Mouse (Mus musculus) forebrain, embryonic 11.5 days (tissue): ENCODE results near the gene Lars2. TPM values are rescaled to one million over a fixed set of nuclear protein-coding genes. Genes with fewer than 3 reads are reported as not detected.
A peak's percentile ranks its signal among the peaks of the same experiment; 100 is the strongest.
"Not testable (repeated sequence)": the region's sequence is repeated elsewhere in the genome, so short reads cannot be mapped to it uniquely, and the experiment has no call there.

Source experiments
- ATAC-seq: fragments of 200-750 bp; cut with Nextera tagmentation; replicated peaks from 2 replicates; pipeline ENCODE4 v1.8.0; 2017; ENCODE audit warnings: moderate TSS enrichment; ENCODE audit not compliant: low FRiP score
- DNase-seq: peaks from one replicate; pipeline ENCODE4 v3.0.0-alpha.2; 2017; ENCODE audit warnings: low spot score
- H3K27ac ChIP-seq: fragments of 300-500 bp; sonication (generic); 2 replicates; pipeline ENCODE4 v1.5.1; 2014; ENCODE audit warnings: low read depth, low read length
- H3K27me3 ChIP-seq: fragments of 300-500 bp; sonication (generic); 2 replicates; pipeline ENCODE4 v1.6.1; 2014; ENCODE audit warnings: mild to moderate bottlenecking, low read length, mixed read lengths; ENCODE audit not compliant: control insufficient read depth, insufficient read depth
- H3K36me3 ChIP-seq: fragments of 300-500 bp; sonication (generic); 2 replicates; pipeline ENCODE4 v1.6.1; 2014; ENCODE audit warnings: mild to moderate bottlenecking, low read length, moderate library complexity, mixed read lengths; ENCODE audit not compliant: control insufficient read depth, insufficient read depth
- H3K4me1 ChIP-seq: fragments of 300-500 bp; sonication (generic); replicated peaks from 2 replicates; pipeline ENCODE4 v1.6.1; 2014; ENCODE audit warnings: low read length, mixed read lengths; ENCODE audit not compliant: control insufficient read depth, insufficient read depth
- H3K4me2 ChIP-seq: fragments of 300-500 bp; sonication (generic); 2 replicates; pipeline ENCODE4 v1.6.1; 2014; ENCODE audit warnings: low read depth, mild to moderate bottlenecking, low read length, moderate library complexity, mixed read lengths; ENCODE audit not compliant: severe bottlenecking
- H3K4me3 ChIP-seq: fragments of 300-500 bp; sonication (generic); 2 replicates; pipeline ENCODE4 v1.5.1; 2014; ENCODE audit warnings: low read depth, low read length
- H3K9ac ChIP-seq: fragments of 300-500 bp; sonication (generic); 2 replicates; pipeline ENCODE4 v1.6.1; 2014; ENCODE audit warnings: low read length
- H3K9me3 ChIP-seq: fragments of 300-500 bp; sonication (generic); 2 replicates; pipeline ENCODE4 v1.6.1; 2016; ENCODE audit warnings: low read length, mixed read lengths; ENCODE audit not compliant: control insufficient read depth
- WGBS: fragments of 180-500 bp; shearing (Covaris S2); extraction: QIAGEN DNeasy Blood & Tissue Kit; methylation state at CpG from one replicate; pipeline ENCODE4 v1.1.7; 2014; 5-methylcytosine and 5-hydroxymethylcytosine counted together
- polyA plus RNA-seq: library from polyadenylated mRNA; unstranded; fragments of >200 nt; fragmentation: Nextera tagmentation; extraction: Ambion mirVana; gene quantifications from 2 replicates; pipeline ENCODE4 v1.2.1, GENCODE M21; 2014

The Lars2 gene
- polyA plus RNA-seq, 1 experiment from 2014 or later, result 836 TPM

- DNase-seq (no peak), ATAC-seq (no peak; the same call in 1 of the 2 replicates)
- WGBS, result 70% methylated on average over 5 of the region's 5 CpGs
- Histone ChIP-seq H3K27ac (peak overlapping the region; percentile 21; the same call in 1 of the 2 replicates), H3K4me2 (no peak overlapping the region), H3K4me1 (peaks cover 3% of the 10 kb centered on the region; the same call in 1 of the 2 replicates), H3K36me3 (no peaks in the 10 kb centered on the region), H3K27me3 (no peaks in the 10 kb centered on the region), H3K9me3 (no peaks in the 10 kb centered on the region), H3K4me3 (no peak overlapping the region), H3K9ac (no peak overlapping the region)
Measured at GRCm38 (mm10) chr9:123385352-123386198, 18.8 kb downstream of the Lars2 start.

DNA sequence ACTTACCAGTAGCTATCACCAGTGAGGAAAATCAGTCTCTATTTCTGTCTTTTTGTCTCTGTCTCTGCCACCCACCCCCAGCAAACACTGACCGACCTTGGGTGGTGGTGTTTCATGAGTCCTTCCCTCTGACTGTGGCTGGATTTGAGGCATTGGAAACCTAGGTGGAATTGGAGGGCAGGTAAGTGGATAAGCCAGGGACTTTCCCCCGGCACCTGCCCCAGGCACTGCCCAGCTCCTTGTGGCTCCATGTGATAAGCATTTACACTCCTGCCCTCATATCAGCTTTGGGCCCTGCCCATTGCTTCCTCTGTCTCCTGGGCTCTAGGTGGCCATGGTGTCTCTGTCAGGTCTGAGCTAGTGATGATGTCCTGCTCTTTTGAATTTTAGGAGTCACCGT is 19.6 kb downstream of the Lars2 start:
- Histone ChIP-seq H3K36me3 (no peaks in the 10 kb centered on the region), H3K27ac (no peak overlapping the region), H3K4me1 (peaks cover 3% of the 10 kb centered on the region; the same call in 1 of the 2 replicates), H3K27me3 (no peaks in the 10 kb centered on the region), H3K4me2 (no peak overlapping the region), H3K9ac (no peak overlapping the region), H3K9me3 (no peaks in the 10 kb centered on the region), H3K4me3 (no peak overlapping the region)
- 89% methylated on average over 3 of the region's 3 CpGs for WGBS
- DNase-seq (no peak), ATAC-seq (no peak)

GRCm38 (mm10) chr9:123388087-123389007 is 21.6 kb downstream of the Lars2 start:
- WGBS, result 93% methylated on average over 7 of the region's 21 CpGs
- H3K9ac ChIP-seq, H3K36me3 ChIP-seq, H3K4me3 ChIP-seq, H3K4me2 ChIP-seq, ATAC-seq, H3K9me3 ChIP-seq, H3K4me1 ChIP-seq, H3K27ac ChIP-seq, DNase-seq, H3K27me3 ChIP-seq: not testable (repeated sequence)

DNA sequence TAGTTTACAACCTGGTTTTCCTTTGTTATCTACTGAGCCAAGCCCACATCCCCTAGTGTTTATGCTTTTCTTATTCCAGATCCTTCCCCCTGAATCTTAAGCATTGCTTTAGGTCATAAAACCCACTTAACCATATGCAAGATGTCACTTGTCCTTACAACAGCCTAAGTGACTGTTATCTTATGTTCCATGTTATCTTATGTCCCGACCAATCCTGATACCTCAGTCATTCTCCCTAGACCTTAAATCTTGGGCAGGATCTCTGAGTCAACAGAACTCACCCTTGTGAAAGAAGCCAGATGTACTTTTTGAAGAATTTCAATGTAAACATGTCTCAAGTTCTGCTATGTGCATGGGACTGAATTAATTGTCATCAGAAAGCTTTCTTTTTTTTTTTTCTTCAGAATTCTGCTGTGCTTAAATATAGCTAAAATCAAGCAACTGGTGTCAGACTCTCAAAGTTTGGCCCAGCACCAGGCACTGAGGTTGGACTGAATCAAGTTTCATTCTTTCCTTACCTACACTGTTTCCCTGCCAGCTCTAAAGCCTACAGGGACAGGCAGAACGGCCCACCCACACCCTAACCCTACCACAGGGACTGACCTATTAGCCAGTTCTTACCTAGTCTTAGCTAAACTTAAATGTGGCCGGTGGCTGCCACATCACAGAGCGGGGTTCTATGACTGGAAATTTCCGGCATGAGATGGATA is 24.6 kb downstream of the Lars2 start:
- ATAC-seq (no peak), DNase-seq (no peak)
- Histone ChIP-seq H3K27me3 (no peaks in the 10 kb centered on the region), H3K4me3 (no peak overlapping the region), H3K36me3 (no peaks in the 10 kb centered on the region), H3K27ac (no peak overlapping the region), H3K9me3 (no peaks in the 10 kb centered on the region), H3K9ac (no peak overlapping the region), H3K4me1 (0 out of 2 replicates have a peak, but pooled peaks cover under 1% of the 10 kb centered on the region), H3K4me2 (no peak overlapping the region)
- 89% methylated on average over 5 of the region's 5 CpGs for WGBS

GRCm38 (mm10) chr9:123394856-123395255 is 28.1 kb downstream of the Lars2 start:
- ATAC-seq, result no peak

GRCm38 (mm10) chr9:123397701-123398100 is 31.0 kb downstream of the Lars2 start:
- Histone ChIP-seq H3K9me3 (no peaks in the 10 kb centered on the region), H3K9ac (no peak overlapping the region), H3K27ac (no peak overlapping the region), H3K4me2 (no peak overlapping the region), H3K4me3 (no peak overlapping the region), H3K27me3 (no peaks in the 10 kb centered on the region), H3K4me1 (no peaks in the 10 kb centered on the region), H3K36me3 (no peaks in the 10 kb centered on the region; the same call in 1 of the 2 replicates)
- WGBS, result 31% methylated on average over 6 of the region's 6 CpGs
- DNase-seq (no peak), ATAC-seq (no peak)

More at GRCm38 (mm10) chr9:123394856-123395255, 28.1 kb downstream of the Lars2 start:
- no peaks in the 10 kb centered on the region; the same call in 1 of the 2 replicates for H3K36me3 ChIP-seq
- H3K27me3 ChIP-seq, result no peaks in the 10 kb centered on the region
- H3K4me2 ChIP-seq, result no peak overlapping the region
- 82% methylated on average over 6 of the region's 6 CpGs for WGBS
- no peak overlapping the region for H3K4me3 ChIP-seq
- no peaks in the 10 kb centered on the region for H3K4me1 ChIP-seq
- H3K9ac ChIP-seq, result no peak overlapping the region
- no peak overlapping the region for H3K27ac ChIP-seq
- no peaks in the 10 kb centered on the region for H3K9me3 ChIP-seq
- no peak for DNase-seq

DNA sequence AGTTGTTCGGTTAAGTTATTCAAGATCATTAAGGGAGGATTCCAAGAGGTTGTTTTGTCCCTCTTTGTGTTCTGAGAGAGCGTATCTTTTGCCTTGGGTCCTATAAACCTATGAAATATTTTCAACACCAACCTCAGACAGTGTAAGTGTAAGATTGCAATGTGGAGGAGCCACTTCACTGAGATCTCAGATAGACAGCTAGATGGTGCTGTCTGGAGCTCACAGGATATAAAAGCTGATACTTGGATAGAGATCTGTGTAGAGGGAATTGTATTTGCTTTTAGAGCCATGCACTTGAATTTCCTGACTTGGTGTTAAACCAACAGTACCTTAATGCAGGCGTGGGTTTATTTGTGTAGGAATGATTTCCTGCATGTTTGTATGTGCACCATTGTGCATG is 35.5 kb downstream of the Lars2 start:
- 86% methylated on average over 3 of the region's 3 CpGs for WGBS

GRCm38 (mm10) chr9:123403031-123403430 is 36.3 kb downstream of the Lars2 start:
- Histone ChIP-seq H3K4me2 (no peak overlapping the region), H3K27me3 (no peaks in the 10 kb centered on the region), H3K27ac (no peak overlapping the region), H3K4me1 (no peaks in the 10 kb centered on the region), H3K9ac (no peak overlapping the region), H3K4me3 (no peak overlapping the region), H3K36me3 (no peaks in the 10 kb centered on the region), H3K9me3 (no peaks in the 10 kb centered on the region)
- 91% methylated on average over 3 of the region's 3 CpGs for WGBS
- ATAC-seq (no peak), DNase-seq (no peak)

More for the DNA sequence above, 35.5 kb downstream of the Lars2 start:
- Histone ChIP-seq H3K27ac (no peak overlapping the region), H3K9ac (no peak overlapping the region), H3K27me3 (no peaks in the 10 kb centered on the region), H3K4me3 (no peak overlapping the region), H3K36me3 (no peaks in the 10 kb centered on the region), H3K4me2 (no peak overlapping the region), H3K9me3 (no peaks in the 10 kb centered on the region), H3K4me1 (no peaks in the 10 kb centered on the region)
- DNase-seq (no peak), ATAC-seq (no peak)
